Mouse (Mus musculus) MEL-GATA-1-ER (cell line): ENCODE results near the gene Dnajb13.

Experiments used
- DNase-seq: peaks from one replicate; pipeline ENCODE4 v3.0.0-alpha.2; 2012; ENCODE audit warnings: low read depth; ENCODE audit errors: extremely low read depth

Dnajb13 gene

DNA sequence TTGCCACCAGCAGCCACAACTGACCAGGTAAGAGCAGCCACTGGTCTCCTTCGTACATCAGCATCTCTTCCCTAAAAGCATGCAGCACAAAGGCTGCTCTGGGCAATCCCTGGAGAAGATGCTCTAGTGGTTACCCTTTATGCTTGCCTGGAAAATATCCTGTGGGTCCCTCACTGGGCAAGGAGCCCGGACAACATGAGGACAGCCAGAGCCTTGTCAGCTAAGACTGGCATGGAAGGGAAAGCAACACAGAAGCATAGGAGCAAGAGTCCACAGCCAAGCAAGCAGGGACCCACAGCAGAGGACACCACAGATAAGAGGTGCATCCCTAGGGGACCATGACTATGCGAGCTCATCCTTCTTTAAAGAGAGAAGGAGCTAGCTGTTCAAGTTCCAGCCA is 54.9 kb downstream of the Dnajb13 start:
- DNase-seq: no peak

- no peak for DNase-seq
Observed at GRCm38 (mm10) chr7:100458153-100458552, 56.6 kb downstream of the Dnajb13 start.
